Mouse (Mus musculus): ENCODE measurements around the gene Plcb4. TPM values are rescaled to one million over a fixed set of nuclear protein-coding genes. Genes with fewer than 3 reads are reported as not detected.
A peak's percentile ranks its signal among the peaks of the same experiment; 100 is the strongest.

Plcb4 gene
- polyA plus RNA-seq, 1 experiment from 2014 or later: 14.4 TPM

DNA sequence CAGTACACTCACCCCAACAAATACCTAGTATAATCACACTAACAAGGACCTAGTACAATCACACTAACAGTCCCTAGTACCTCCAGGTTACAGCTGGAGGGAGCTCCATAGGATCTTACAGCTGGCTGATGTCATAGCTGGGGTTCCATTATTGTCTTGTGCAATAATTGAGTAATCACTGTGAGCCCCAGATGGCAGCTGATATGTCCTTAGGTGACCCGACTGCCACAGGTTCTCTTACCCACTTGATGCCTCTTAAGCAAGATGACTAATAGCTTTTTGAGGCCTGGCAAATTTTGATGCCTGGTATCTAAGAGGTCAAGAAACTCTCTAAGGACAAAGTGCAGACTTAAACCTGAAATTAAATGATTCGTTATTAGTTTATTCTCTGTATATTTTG, 194.3 kb downstream of the Plcb4 start:
- H3K36me3 ChIP-seq (ENCODE audit: control insufficient read depth, insufficient read depth, low read length): no peaks in the 10 kb centered on the region
- ATAC-seq (ENCODE audit: low FRiP score, low TSS enrichment) (no peak), DNase-seq (ENCODE audit: low spot score) (no peak)
- H3K9me3 ChIP-seq (ENCODE audit: control insufficient read depth, low read length): no peaks in the 10 kb centered on the region
- no peak overlapping the region for H3K4me3 ChIP-seq (ENCODE audit: low read depth, low read length)
- 83% methylated on average over 2 of the region's 2 CpGs for WGBS
- H3K27me3 ChIP-seq (ENCODE audit: control insufficient read depth, insufficient read depth, low read length): no peaks in the 10 kb centered on the region
- no peaks in the 10 kb centered on the region for H3K4me1 ChIP-seq (replicated peaks; ENCODE audit: control insufficient read depth, insufficient read depth)
- H3K9ac ChIP-seq (ENCODE audit: low read length): no peak overlapping the region
- H3K4me2 ChIP-seq (replicated peaks; ENCODE audit: low read depth): no peak overlapping the region
- no peak overlapping the region for H3K27ac ChIP-seq (replicated peaks)
- TF ChIP-seq EP300 (optimal IDR thresholded peaks at IDR 0.05) (no peak), CTCF (IDR thresholded peaks at IDR 0.05; ENCODE audit: low read depth) (no peak)

DNA sequence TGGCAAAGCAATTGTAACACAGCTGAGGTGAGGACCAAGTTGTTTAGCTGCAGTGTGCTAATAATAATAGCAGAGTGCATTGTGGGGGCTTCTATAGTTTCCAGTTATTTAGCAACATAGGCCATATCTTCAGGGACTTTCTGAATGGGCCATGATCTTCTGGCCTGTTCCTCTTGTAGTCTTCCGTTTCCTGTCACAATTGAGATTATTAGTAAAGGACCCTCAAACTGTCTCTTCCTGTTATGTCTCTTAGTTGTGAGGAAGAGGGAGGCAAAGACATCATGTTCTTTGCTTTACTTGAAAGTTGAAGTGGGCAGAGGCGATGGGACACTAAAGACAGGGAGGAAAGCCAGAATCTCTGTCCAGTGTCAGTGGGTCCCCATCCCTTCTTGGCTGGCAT, 195.2 kb downstream of the Plcb4 start:
- 88% methylated on average over 2 of the region's 2 CpGs for WGBS
- DNase-seq (ENCODE audit: low spot score) (no peak), ATAC-seq (ENCODE audit: low FRiP score, low TSS enrichment) (no peak)
- H3K4me1 ChIP-seq (replicated peaks; ENCODE audit: control insufficient read depth, insufficient read depth): no peaks in the 10 kb centered on the region
- no peak overlapping the region for H3K9ac ChIP-seq (ENCODE audit: low read length)
- no peak overlapping the region; the same call in 1 of the 2 replicates for H3K27ac ChIP-seq (replicated peaks)
- TF ChIP-seq CTCF (IDR thresholded peaks at IDR 0.05; ENCODE audit: low read depth) (no peak), EP300 (optimal IDR thresholded peaks at IDR 0.05) (no peak)
- no peaks in the 10 kb centered on the region for H3K9me3 ChIP-seq (ENCODE audit: control insufficient read depth, low read length)
- H3K27me3 ChIP-seq (ENCODE audit: control insufficient read depth, insufficient read depth, low read length): no peaks in the 10 kb centered on the region
- H3K4me3 ChIP-seq (ENCODE audit: low read depth, low read length): no peak overlapping the region
- no peaks in the 10 kb centered on the region for H3K36me3 ChIP-seq (ENCODE audit: control insufficient read depth, insufficient read depth, low read length)
- no peak overlapping the region for H3K4me2 ChIP-seq (replicated peaks; ENCODE audit: low read depth)

- Histone ChIP-seq H3K27ac (replicated peaks) (no peak overlapping the region), H3K4me1 (replicated peaks; ENCODE audit: control insufficient read depth, insufficient read depth) (no peaks in the 10 kb centered on the region), H3K4me2 (replicated peaks; ENCODE audit: low read depth) (no peak overlapping the region), H3K4me3 (ENCODE audit: low read depth, low read length) (no peak overlapping the region), H3K9ac (ENCODE audit: low read length) (no peak overlapping the region), H3K36me3 (ENCODE audit: control insufficient read depth, insufficient read depth, low read length) (no peaks in the 10 kb centered on the region), H3K9me3 (ENCODE audit: control insufficient read depth, low read length) (no peaks in the 10 kb centered on the region), H3K27me3 (ENCODE audit: control insufficient read depth, insufficient read depth, low read length) (no peaks in the 10 kb centered on the region)
- DNase-seq (ENCODE audit: low spot score) (no peak), ATAC-seq (ENCODE audit: low FRiP score, low TSS enrichment) (no peak)
- TF ChIP-seq EP300 (optimal IDR thresholded peaks at IDR 0.05) (no peak), CTCF (IDR thresholded peaks at IDR 0.05; ENCODE audit: low read depth) (no peak)
- 42% methylated on average over 6 of the region's 6 CpGs for WGBS
Observed at GRCm38 (mm10) chr2:135855890-135856490, 197.2 kb downstream of the Plcb4 start.

DNA sequence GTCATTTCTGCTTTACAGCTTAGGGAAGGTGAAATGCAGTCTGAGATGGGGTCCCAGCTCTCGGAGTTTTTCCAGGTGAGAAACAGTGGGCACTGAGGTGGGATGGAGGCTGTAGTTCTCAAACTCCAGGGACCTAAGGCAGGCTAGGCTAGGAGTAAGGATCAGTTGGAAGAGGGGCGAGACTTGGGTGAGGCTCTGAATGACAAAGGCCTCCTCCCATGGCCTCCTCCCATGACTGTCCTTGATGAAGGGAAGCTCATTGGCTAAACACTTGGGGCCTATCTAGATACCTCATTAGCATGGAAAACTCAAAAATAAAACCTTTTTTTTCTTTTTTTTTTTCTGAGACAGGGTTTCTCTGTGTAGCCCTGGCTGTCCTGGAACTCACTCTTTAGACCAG, 198.0 kb downstream of the Plcb4 start:
- TF ChIP-seq EP300 (optimal IDR thresholded peaks at IDR 0.05) (no peak), CTCF (IDR thresholded peaks at IDR 0.05; ENCODE audit: low read depth) (no peak)
- no peak overlapping the region for H3K27ac ChIP-seq (replicated peaks)
- H3K9me3 ChIP-seq (ENCODE audit: control insufficient read depth, low read length): no peaks in the 10 kb centered on the region
- no peaks in the 10 kb centered on the region for H3K27me3 ChIP-seq (ENCODE audit: control insufficient read depth, insufficient read depth, low read length)
- H3K9ac ChIP-seq (ENCODE audit: low read length): no peak overlapping the region
- ATAC-seq (ENCODE audit: low FRiP score, low TSS enrichment) (no peak), DNase-seq (ENCODE audit: low spot score) (no peak)
- H3K4me2 ChIP-seq (replicated peaks; ENCODE audit: low read depth): no peak overlapping the region
- WGBS: 100% methylated on average over 2 of the region's 2 CpGs
- H3K36me3 ChIP-seq (ENCODE audit: control insufficient read depth, insufficient read depth, low read length): no peaks in the 10 kb centered on the region
- H3K4me3 ChIP-seq (ENCODE audit: low read depth, low read length): no peak overlapping the region
- no peaks in the 10 kb centered on the region for H3K4me1 ChIP-seq (replicated peaks; ENCODE audit: control insufficient read depth, insufficient read depth)

- H3K4me1 ChIP-seq (replicated peaks; ENCODE audit: control insufficient read depth, insufficient read depth): no peaks in the 10 kb centered on the region; the same call in 1 of the 2 replicates
- H3K27ac ChIP-seq (replicated peaks): no peak overlapping the region
- WGBS: 72% methylated on average over 8 of the region's 8 CpGs
- no peak overlapping the region for H3K9ac ChIP-seq (ENCODE audit: low read length)
- no peak overlapping the region for H3K4me3 ChIP-seq (ENCODE audit: low read depth, low read length)
- peak; percentile 32; the same call in 1 of the 2 replicates for ATAC-seq (ENCODE audit: low FRiP score, low TSS enrichment)
- TF ChIP-seq EP300 (optimal IDR thresholded peaks at IDR 0.05): no peak
- no peak for TF ChIP-seq CTCF (IDR thresholded peaks at IDR 0.05; ENCODE audit: low read depth)
- DNase-seq (ENCODE audit: low spot score): no peak
- no peak overlapping the region for H3K4me2 ChIP-seq (replicated peaks; ENCODE audit: low read depth)
- no peaks in the 10 kb centered on the region for H3K9me3 ChIP-seq (ENCODE audit: control insufficient read depth, low read length)
- no peaks in the 10 kb centered on the region for H3K36me3 ChIP-seq (ENCODE audit: control insufficient read depth, insufficient read depth, low read length)
- H3K27me3 ChIP-seq (ENCODE audit: control insufficient read depth, insufficient read depth, low read length): no peaks in the 10 kb centered on the region
Observed at GRCm38 (mm10) chr2:135861531-135862488, 203.0 kb downstream of the Plcb4 start.
